Mouse (Mus musculus) CH12.LX (cell line): ENCODE measurements around the gene Vps35. TPM values are rescaled to one million over a fixed set of nuclear protein-coding genes. Genes with fewer than 3 reads are reported as not detected.

Experiments used
- DNase-seq: peaks from one replicate; pipeline ENCODE4 v3.0.0-alpha.2; 2013; ENCODE audit errors: extremely low read depth
- H3K27ac ChIP-seq: 2 replicates; pipeline ENCODE4 v1.5.1; 2012; ENCODE audit warnings: low read depth, mild to moderate bottlenecking, control low read depth, moderate library complexity; ENCODE audit not compliant: insufficient read depth
- H3K27me3 ChIP-seq: replicated peaks from 2 replicates; pipeline ENCODE3; 2012; ENCODE audit warnings: inconsistent platforms
- H3K36me3 ChIP-seq, 2 experiments: replicated peaks in 1 of 2; 2 replicates each; pipeline versions ENCODE3 to v1.6.1; 2012; ENCODE audit warnings: inconsistent platforms in 1 of 2, low read length in 1 of 2, mild to moderate bottlenecking in 1 of 2, mixed read lengths in 1 of 2, moderate library complexity in 1 of 2; ENCODE audit not compliant: control insufficient read depth in 1 of 2, insufficient read depth in 1 of 2
- H3K4me1 ChIP-seq, 2 experiments: 2 replicates each; pipeline ENCODE4 v1.6.1; 2012; ENCODE audit warnings: inconsistent platforms in 1 of 2, moderate library complexity in 1 of 2; ENCODE audit not compliant: insufficient read depth in 2 of 2, control insufficient read depth in 1 of 2
- H3K4me2 ChIP-seq: 2 replicates; pipeline ENCODE4 v1.6.1; 2012; ENCODE audit warnings: low read depth, mild to moderate bottlenecking, control low read depth; ENCODE audit not compliant: poor library complexity, insufficient read depth, severe bottlenecking
- H3K4me3 ChIP-seq, 3 experiments: fragments of 150-350 bp in 1 of 3; sonication (generic) in 1 of 3; replicated peaks in 1 of 3; 2 replicates each; pipeline versions ENCODE3 to v1.5.1; 2011 to 2012; ENCODE audit warnings: low read depth in 2 of 3, low read length in 2 of 3, mild to moderate bottlenecking in 2 of 3, moderate library complexity in 2 of 3, control low read depth in 1 of 3, improper control_type of control experiment in 1 of 3, inconsistent platforms in 1 of 3, mixed read lengths in 1 of 3; ENCODE audit not compliant: poor library complexity in 1 of 3
- H3K79me2 ChIP-seq: replicated peaks from 2 replicates; pipeline ENCODE4 v1.6.1; 2012; ENCODE audit warnings: mild to moderate bottlenecking, moderate library complexity; ENCODE audit not compliant: control insufficient read depth, poor library complexity, insufficient read depth, severe bottlenecking; ENCODE audit errors: extremely low read depth
- H3K9ac ChIP-seq: 2 replicates; pipeline ENCODE4 v1.6.1; 2012; ENCODE audit warnings: low read depth, mild to moderate bottlenecking, control low read depth, moderate library complexity; ENCODE audit not compliant: insufficient read depth
- H3K9me3 ChIP-seq: replicated peaks from 2 replicates; pipeline ENCODE3; 2012; ENCODE audit warnings: low read length, inconsistent platforms, mixed read lengths
- CHD1 ChIP-seq: IDR thresholded peaks from 2 replicates; pipeline ENCODE4 v1.6.1; 2012; ENCODE audit warnings: low read depth, low read length, improper control_type of control experiment, inconsistent platforms
- CHD2 ChIP-seq: IDR thresholded peaks from 2 replicates; pipeline ENCODE4 v1.6.1; 2011; ENCODE audit warnings: low read length, improper control_type of control experiment
- CTCF ChIP-seq, 2 experiments: IDR thresholded peaks in 1 of 2; conservative IDR thresholded peaks in 1 of 2; 2 replicates each; pipeline ENCODE4 v1.5.1; 2011 to 2012; ENCODE audit warnings: low read depth in 2 of 2, low read length in 2 of 2, improper control_type of control experiment in 1 of 2, inconsistent platforms in 1 of 2, mild to moderate bottlenecking in 1 of 2, moderate library complexity in 1 of 2
- ETS1 ChIP-seq: conservative IDR thresholded peaks from 2 replicates; pipeline ENCODE4 v1.6.1; 2012; ENCODE audit warnings: low read depth, mild to moderate bottlenecking, inconsistent platforms, low read length, improper control_type of control experiment, moderate library complexity
- GABPA ChIP-seq: IDR thresholded peaks from 2 replicates; pipeline ENCODE4 v1.6.1; 2012; ENCODE audit warnings: low read depth, low read length, improper control_type of control experiment, inconsistent platforms; ENCODE audit not compliant: insufficient replicate concordance
- HCFC1 ChIP-seq: IDR thresholded peaks from 2 replicates; pipeline ENCODE4 v1.6.1; 2012; ENCODE audit warnings: low read depth, mild to moderate bottlenecking, inconsistent platforms, low read length, improper control_type of control experiment
- IRF4 ChIP-seq: IDR thresholded peaks from 2 replicates; pipeline ENCODE4 v1.6.1; 2014; ENCODE audit warnings: low read depth, mild to moderate bottlenecking, inconsistent platforms, low read length, improper control_type of control experiment
- KAT2A ChIP-seq: IDR thresholded peaks from 2 replicates; pipeline ENCODE4 v1.6.1; 2012; ENCODE audit warnings: low read length, improper control_type of control experiment, inconsistent platforms; ENCODE audit not compliant: insufficient replicate concordance
- MAX ChIP-seq: IDR thresholded peaks from 2 replicates; pipeline ENCODE4 v1.6.1; 2011; ENCODE audit warnings: low read length, improper control_type of control experiment
- MAZ ChIP-seq: IDR thresholded peaks from 2 replicates; pipeline ENCODE4 v1.6.1; 2012; ENCODE audit warnings: low read depth, mild to moderate bottlenecking, inconsistent platforms, low read length, improper control_type of control experiment, moderate library complexity
- MEF2A ChIP-seq: IDR thresholded peaks from 2 replicates; pipeline ENCODE4 v1.6.1; 2014; ENCODE audit warnings: low read depth, mild to moderate bottlenecking, inconsistent platforms, low read length, improper control_type of control experiment, borderline replicate concordance
- MXI1 ChIP-seq: IDR thresholded peaks from 2 replicates; pipeline ENCODE4 v1.6.1; 2011; ENCODE audit warnings: mild to moderate bottlenecking, low read depth, low read length, improper control_type of control experiment
- MYC ChIP-seq: IDR thresholded peaks from 2 replicates; pipeline ENCODE4 v1.6.1; 2011; ENCODE audit warnings: low read depth, mild to moderate bottlenecking, improper control_type of control experiment, low read length
- NELFE ChIP-seq: IDR thresholded peaks from 2 replicates; pipeline ENCODE4 v1.6.1; 2011; ENCODE audit warnings: low read depth, low read length, improper control_type of control experiment
- PAX5 ChIP-seq: IDR thresholded peaks from 2 replicates; pipeline ENCODE4 v1.6.1; 2012; ENCODE audit warnings: low read length, inconsistent platforms, mixed read lengths
- POLR2AphosphoS2 ChIP-seq: IDR thresholded peaks from 2 replicates; pipeline ENCODE4 v1.6.1; 2011; ENCODE audit warnings: low read depth, low read length, improper control_type of control experiment
- SIN3A ChIP-seq: IDR thresholded peaks from 2 replicates; pipeline ENCODE4 v1.6.1; 2012; ENCODE audit warnings: low read length, improper control_type of control experiment, inconsistent platforms
- TCF12 ChIP-seq: IDR thresholded peaks from 2 replicates; pipeline ENCODE4 v1.6.1; 2014; ENCODE audit warnings: low read depth, mild to moderate bottlenecking, inconsistent platforms, low read length, improper control_type of control experiment
- USF2 ChIP-seq: conservative IDR thresholded peaks from 2 replicates; pipeline ENCODE4 v1.6.1; 2011; ENCODE audit warnings: low read depth, low read length, improper control_type of control experiment
- dilution Hi-C: fragments of 300-500 bp; cut with MboI; formaldehyde crosslinking; loops from 2 replicates; pipeline ENCODE4 v1.14.3; 2020; ENCODE audit warnings: low sequenced_read_pairs; ENCODE audit not compliant: extremely low pct_unique_long_range_greater_than_20kb, extremely low pct_ligation_motif_present
- in situ Hi-C: fragments of 300-500 bp; cut with MboI; formaldehyde crosslinking; loops from 3 replicates; pipeline ENCODE4 v1.14.3; 2019; ENCODE audit warnings: low sequenced_read_pairs, low pct_ligation_motif_present, low pct_unique_long_range_greater_than_20kb, mixed read lengths
- polyA plus RNA-seq: library from polyadenylated mRNA; unstranded; fragments of >175 nt; gene quantifications from 2 replicates; pipeline ENCODE4 v1.2.1, GENCODE M21; 2012; ENCODE audit warnings: low read depth; ENCODE audit not compliant: insufficient read length
- total RNA-seq, 2 experiments: library from RNA; depleted of rRNA; stranded (reverse); fragments of 300-350 nt in 1 of 2; fragments of >200 nt in 1 of 2; gene quantifications; 2 replicates each; pipeline ENCODE4 v1.2.3; 2012 to 2014

Vps35 gene
- total and polyA plus RNA-seq, 3 experiments: 79.8 to 163 (median 99.2) TPM

DNA sequence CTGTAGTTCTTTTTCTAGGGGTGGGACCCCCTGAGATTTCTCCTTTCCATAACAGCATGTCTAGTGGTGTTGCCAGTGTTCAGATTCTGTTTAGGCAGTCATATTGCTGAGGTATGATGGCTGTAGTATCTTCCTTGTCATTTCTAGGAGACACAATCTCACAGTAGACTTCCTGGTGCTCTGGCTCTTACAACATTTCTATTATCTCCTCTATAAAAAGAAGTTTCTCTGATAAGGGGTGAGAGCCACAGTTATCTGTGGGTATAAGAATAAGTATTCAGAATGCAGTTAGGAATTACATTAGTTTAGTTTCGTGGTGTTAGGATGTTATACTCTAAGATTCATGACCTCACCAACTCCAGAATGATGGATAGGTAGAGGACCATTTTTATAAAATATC, 72.3 kb downstream of the Vps35 start:
- H3K4me2 ChIP-seq: no peak overlapping the region
- no peaks in the 10 kb centered on the region for H3K4me1 ChIP-seq
- H3K9me3 ChIP-seq: no peaks in the 10 kb centered on the region
- H3K27ac ChIP-seq: no peak overlapping the region
- no peak for DNase-seq
- in situ Hi-C loops (no loop called here), dilution Hi-C loops (no loop called here)
- peaks cover 22% of the 10 kb centered on the region for H3K27me3 ChIP-seq
- H3K9ac ChIP-seq: no peak overlapping the region
- H3K4me3 ChIP-seq: no peak overlapping the region
- H3K79me2 ChIP-seq: no peaks in the 10 kb centered on the region
- no peaks in the 10 kb centered on the region for H3K36me3 ChIP-seq
- TF ChIP-seq MEF2A: no peak
- TF ChIP-seq USF2: no peak
- TF ChIP-seq NELFE: no peak
- no peak for TF ChIP-seq TCF12
- no peak for TF ChIP-seq CHD1
- no peak for TF ChIP-seq KAT2A
- TF ChIP-seq PAX5: no peak
- no peak for TF ChIP-seq MAX
- no peak for TF ChIP-seq GABPA
- no peak for TF ChIP-seq MYC
- no peak for TF ChIP-seq CTCF (conservative IDR thresholded peaks at IDR 0.05 in 1 of 2, IDR thresholded peaks at IDR 0.05 in 1 of 2; ENCODE audit: low read depth in 2 of 2, low read length in 2 of 2)
- no peak for TF ChIP-seq MAZ
- TF ChIP-seq IRF4: no peak
- no peak for TF ChIP-seq CHD2

GRCm38 (mm10) chr8:85225688-85226087, 73.9 kb downstream of the Vps35 start, which contains the start of gene Olfr371:
Gene Olfr371 (plus strand): TSS chr8:85225988.
- H3K27ac ChIP-seq: no peak within 1 kb of the TSS
- dilution Hi-C loops: no loop called here
- no peaks in the 10 kb centered on the region for H3K36me3 ChIP-seq
- H3K27me3 ChIP-seq: peaks cover 29% of the 10 kb centered on the region
- no peak within 1 kb of the TSS for H3K9ac ChIP-seq
- no peak for TF ChIP-seq CHD2
- TF ChIP-seq SIN3A: no peak
- TF ChIP-seq MAX: no peak
- TF ChIP-seq ETS1: no peak
- no peak for TF ChIP-seq PAX5
- no peak for TF ChIP-seq HCFC1
- TF ChIP-seq MXI1: no peak
- TF ChIP-seq POLR2AphosphoS2: no peak
- no peak for DNase-seq
- H3K79me2 ChIP-seq: no peaks in the 10 kb centered on the region
- H3K9me3 ChIP-seq: no peaks in the 10 kb centered on the region
- in situ Hi-C loops: no loop called here
- no peak within 1 kb of the TSS for H3K4me2 ChIP-seq
- no peak within 1 kb of the TSS for H3K4me3 ChIP-seq
- 0 out of 4 replicates have a peak, but pooled peaks cover 0 to 2% of the 10 kb centered on the region in 2 experiments for H3K4me1 ChIP-seq
